Mouse (Mus musculus): ENCODE measurements around the gene Heca. TPM values are rescaled to one million over a fixed set of nuclear protein-coding genes. Genes with fewer than 3 reads are reported as not detected.
"Not testable (repeated sequence)": the region's sequence is repeated elsewhere in the genome, so short reads cannot be mapped to it uniquely, and the experiment has no call there.

Gene Heca
- total and polyA plus RNA-seq, 2 experiments from 2014 or later: 4.3 to 32.2 TPM

GRCm38 (mm10) chr10:17950761-17951160, 2.9 kb upstream of the Heca start:
- H3K36me3 ChIP-seq (ENCODE audit: insufficient read depth, low read length): no peaks in the 10 kb centered on the region
- WGBS: 88% methylated on average over 5 of the region's 5 CpGs
- H3K9ac ChIP-seq (replicated peaks; ENCODE audit: low read length, poor library complexity, severe bottlenecking): no peak overlapping the region
- no peak overlapping the region for H3K27ac ChIP-seq (ENCODE audit: low read depth, low read length)
- TF ChIP-seq CTCF (IDR thresholded peaks at IDR 0.05): no peak
- H3K27me3 ChIP-seq (ENCODE audit: insufficient read depth, low read length): no peaks in the 10 kb centered on the region
- H3K4me1 ChIP-seq (ENCODE audit: insufficient read depth, low read length): peaks cover 7% of the 10 kb centered on the region
- H3K4me2 ChIP-seq (ENCODE audit: low read depth, low read length, poor library complexity, severe bottlenecking): no peak overlapping the region
- peaks cover 4% of the 10 kb centered on the region; the same call in 1 of the 2 replicates for H3K9me3 ChIP-seq (ENCODE audit: low read length)
- H3K4me3 ChIP-seq (ENCODE audit: low read depth, low read length): no peak overlapping the region
- ATAC-seq (ENCODE audit: low FRiP score): no peak
- DNase-seq (ENCODE audit: low spot score): no peak

GRCm38 (mm10) chr10:17947175-17947906, 526 bp downstream of the Heca start:
- peak overlapping the region; percentile 58 for H3K4me2 ChIP-seq (ENCODE audit: low read depth, low read length, poor library complexity, severe bottlenecking)
- H3K9ac ChIP-seq (replicated peaks; ENCODE audit: low read length, poor library complexity, severe bottlenecking): peak overlapping the region; percentile 95
- H3K4me3 ChIP-seq (ENCODE audit: low read depth, low read length): peak overlapping the region; percentile 88
- peak; percentile 41 for DNase-seq (ENCODE audit: low spot score)
- TF ChIP-seq CTCF (IDR thresholded peaks at IDR 0.05): no peak
- H3K9me3 ChIP-seq (ENCODE audit: low read length): peaks cover 4% of the 10 kb centered on the region; the same call in 1 of the 2 replicates
- H3K4me1 ChIP-seq (ENCODE audit: insufficient read depth, low read length): peaks cover 7% of the 10 kb centered on the region
- ATAC-seq (ENCODE audit: low FRiP score): peak; percentile 67
- no peaks in the 10 kb centered on the region for H3K27me3 ChIP-seq (ENCODE audit: insufficient read depth, low read length)
- no peaks in the 10 kb centered on the region for H3K36me3 ChIP-seq (ENCODE audit: insufficient read depth, low read length)
- WGBS: 2% methylated on average over 43 of the region's 110 CpGs
- H3K27ac ChIP-seq (ENCODE audit: low read depth, low read length): peak overlapping the region; percentile 91

GRCm38 (mm10) chr10:17946799-17947174, 1.1 kb downstream of the Heca start:
- H3K4me3 ChIP-seq (ENCODE audit: low read depth, low read length): peak overlapping the region; percentile 88
- WGBS: 2% methylated on average over 4 of the region's 4 CpGs
- peak overlapping the region; percentile 58 for H3K4me2 ChIP-seq (ENCODE audit: low read depth, low read length, poor library complexity, severe bottlenecking)
- H3K36me3 ChIP-seq (ENCODE audit: insufficient read depth, low read length); H3K27me3 ChIP-seq (ENCODE audit: insufficient read depth, low read length); H3K9me3 ChIP-seq (ENCODE audit: low read length); H3K4me1 ChIP-seq (ENCODE audit: insufficient read depth, low read length); ATAC-seq (ENCODE audit: low FRiP score): not testable (repeated sequence)
- peak overlapping the region; percentile 91; the same call in 1 of the 2 replicates for H3K27ac ChIP-seq (ENCODE audit: low read depth, low read length)
- peak; percentile 20 for DNase-seq (ENCODE audit: low spot score)
- peak overlapping the region; percentile 95 for H3K9ac ChIP-seq (replicated peaks; ENCODE audit: low read length, poor library complexity, severe bottlenecking)

- 21% methylated on average over 3 of the region's 3 CpGs for WGBS
Observed at GRCm38 (mm10) chr10:17946046-17946445, 1.8 kb downstream of the Heca start.

GRCm38 (mm10) chr10:17933622-17934021, 14.2 kb downstream of the Heca start:
- H3K4me3 ChIP-seq (ENCODE audit: low read depth, low read length): no peak overlapping the region
- no peaks in the 10 kb centered on the region for H3K4me1 ChIP-seq (ENCODE audit: insufficient read depth, low read length)
- DNase-seq (ENCODE audit: low spot score): no peak
- H3K27ac ChIP-seq (ENCODE audit: low read depth, low read length): no peak overlapping the region
- H3K27me3 ChIP-seq (ENCODE audit: insufficient read depth, low read length): no peaks in the 10 kb centered on the region
- no peak overlapping the region for H3K4me2 ChIP-seq (ENCODE audit: low read depth, low read length, poor library complexity, severe bottlenecking)
- no peak for TF ChIP-seq CTCF (IDR thresholded peaks at IDR 0.05)
- H3K9ac ChIP-seq (replicated peaks; ENCODE audit: low read length, poor library complexity, severe bottlenecking): no peak overlapping the region
- no peak for ATAC-seq (ENCODE audit: low FRiP score)
- WGBS: 88% methylated on average over 2 of the region's 2 CpGs
- no peaks in the 10 kb centered on the region for H3K36me3 ChIP-seq (ENCODE audit: insufficient read depth, low read length)
- no peaks in the 10 kb centered on the region for H3K9me3 ChIP-seq (ENCODE audit: low read length)

More at GRCm38 (mm10) chr10:17946046-17946445, 1.8 kb downstream of the Heca start:
- peaks cover 7% of the 10 kb centered on the region for H3K4me1 ChIP-seq (ENCODE audit: insufficient read depth, low read length)
- no peak overlapping the region for H3K27ac ChIP-seq (ENCODE audit: low read depth, low read length)
- peak overlapping the region; percentile 88 for H3K4me3 ChIP-seq (ENCODE audit: low read depth, low read length)
- H3K9ac ChIP-seq (replicated peaks; ENCODE audit: low read length, poor library complexity, severe bottlenecking): no peak overlapping the region; the same call in 1 of the 2 replicates
- no peaks in the 10 kb centered on the region for H3K36me3 ChIP-seq (ENCODE audit: insufficient read depth, low read length)
- no peak for ATAC-seq (ENCODE audit: low FRiP score)
- H3K4me2 ChIP-seq (ENCODE audit: low read depth, low read length, poor library complexity, severe bottlenecking): peak overlapping the region; percentile 58
- H3K27me3 ChIP-seq (ENCODE audit: insufficient read depth, low read length): no peaks in the 10 kb centered on the region
- DNase-seq (ENCODE audit: low spot score): no peak
- TF ChIP-seq CTCF (IDR thresholded peaks at IDR 0.05): no peak
- no peaks in the 10 kb centered on the region for H3K9me3 ChIP-seq (ENCODE audit: low read length)

- H3K4me2 ChIP-seq (ENCODE audit: low read depth, low read length, poor library complexity, severe bottlenecking): no peak overlapping the region
- H3K4me3 ChIP-seq (ENCODE audit: low read depth, low read length): no peak overlapping the region
- no peaks in the 10 kb centered on the region for H3K4me1 ChIP-seq (ENCODE audit: insufficient read depth, low read length)
- DNase-seq (ENCODE audit: low spot score) (peak; percentile 34), ATAC-seq (ENCODE audit: low FRiP score) (no peak)
- H3K27ac ChIP-seq (ENCODE audit: low read depth, low read length): no peak overlapping the region
- H3K27me3 ChIP-seq (ENCODE audit: insufficient read depth, low read length): no peaks in the 10 kb centered on the region
- no peak for TF ChIP-seq CTCF (IDR thresholded peaks at IDR 0.05)
- no peak overlapping the region for H3K9ac ChIP-seq (replicated peaks; ENCODE audit: low read length, poor library complexity, severe bottlenecking)
- H3K9me3 ChIP-seq (ENCODE audit: low read length): no peaks in the 10 kb centered on the region
- H3K36me3 ChIP-seq (ENCODE audit: insufficient read depth, low read length): no peaks in the 10 kb centered on the region
- 75% methylated on average over 3 of the region's 3 CpGs for WGBS
Observed at GRCm38 (mm10) chr10:17932131-17932530, 15.7 kb downstream of the Heca start.
